In the genomic region with DNA sequence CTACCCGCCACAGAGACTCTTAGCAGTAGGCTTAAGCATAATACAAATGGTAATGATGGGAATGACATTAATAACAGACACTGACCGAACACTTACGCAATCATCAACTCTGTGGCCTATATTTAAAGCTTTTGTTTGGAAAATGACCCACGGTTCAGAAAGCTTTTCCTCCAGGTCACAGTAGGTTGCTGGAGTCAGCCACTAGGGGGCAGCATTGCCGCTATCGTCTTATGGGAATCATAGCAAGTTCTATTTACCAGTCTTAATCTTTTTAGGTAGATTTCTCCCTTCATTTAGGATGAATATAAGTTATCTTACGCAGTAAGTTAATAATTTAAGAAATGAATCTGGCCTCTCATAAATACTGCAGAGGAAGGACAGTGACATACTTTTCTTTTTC, we compare ENCODE assay signal across 8 mouse cellular contexts.
DNase-seq lines count a peak whose midpoint lies in the region; ATAC-seq and TF ChIP-seq lines count a peak whose summit lies in the region.

No protein-coding gene starts in this region.

- intact Hi-C loops in heart, postnatal 14 days (cut with DNase I) = no loop called here
- intact Hi-C loops in left cerebral cortex, postnatal 36 days (cut with DNase I) = loop anchor here (5.0 kb wide), 2 partner anchors 116 to 364 kb away; a partner anchor contains a TSS

- CTCF ChIA-PET in Patski (lab: Charles Lee) = interaction anchor here (0.5 to 2.5 kb wide), 17 partner anchors 11 to 366 kb away, joined by 3 to 14 read pairs (median 3); a partner anchor contains a TSS

- H3K27me3 ChIP-seq in hindbrain, embryonic 11.5 days (ENCODE audit: control insufficient read depth, insufficient read depth, low read length) = no peaks in the 10 kb centered on the region
- no peaks in the 10 kb centered on the region for H3K27me3 ChIP-seq in hindbrain, embryonic 12.5 days
- H3K27me3 ChIP-seq in Patski = no peaks in the 10 kb centered on the region

- H3K27ac ChIP-seq in hindbrain, embryonic 11.5 days (ENCODE audit: low read depth, low read length) = no peak overlapping the region
- no peak overlapping the region for H3K27ac ChIP-seq in hindbrain, embryonic 12.5 days

- no peaks in the 10 kb centered on the region for H3K4me1 ChIP-seq in hindbrain, embryonic 11.5 days (replicated peaks; ENCODE audit: control insufficient read depth, insufficient read depth, low read length)
- H3K4me1 ChIP-seq in hindbrain, embryonic 12.5 days = no peaks in the 10 kb centered on the region

- WGBS in hindbrain, embryonic 11.5 days = 19% methylated on average over 7 of the region's 7 CpGs
- 16% methylated on average over 7 of the region's 7 CpGs for WGBS in hindbrain, embryonic 12.5 days

- H3K4me3 ChIP-seq in hindbrain, embryonic 11.5 days (ENCODE audit: low read depth, low read length) = no peak overlapping the region
- no peak overlapping the region for H3K4me3 ChIP-seq in hindbrain, embryonic 12.5 days

- DNase-seq in hindbrain, embryonic 11.5 days (ENCODE audit: low spot score) = peak; percentile 88
- peak; percentile 20 for DNase-seq in Patski (ENCODE audit: low read depth, low spot score)
- peak; percentile 91 to 94 for DNase-seq in cerebellum, postnatal 10 days
- peak; percentile 74 to 83 for DNase-seq in heart, postnatal 14 days
- DNase-seq in left cerebral cortex, postnatal 36 days (ENCODE audit: low spot score in 2 of 2) = peak; percentile 24 to 25
- DNase-seq in retina, postnatal 1 day = peak; percentile 81
- peak; percentile 41 for DNase-seq in urinary bladder, adult 2 months (ENCODE audit: low spot score)

- ATAC-seq in hindbrain, embryonic 11.5 days (ENCODE audit: low FRiP score) = no peak
- no peak for ATAC-seq in hindbrain, embryonic 12.5 days (ENCODE audit: low FRiP score)
- no peak for ATAC-seq in Patski

- TF ChIP-seq CTCF in Patski (IDR thresholded peaks at IDR 0.05) = peak; percentile 92

- POLR2A ChIA-PET in Patski (lab: Charles Lee) = interaction anchor here (1.0 kb wide), 1 partner anchor 366 kb away, joined by 3 read pairs; a partner anchor contains a TSS

- in situ Hi-C loops in Patski (cut with MboI; ENCODE audit: low pct_unique_long_range_greater_than_20kb) = loop anchor here (5.0 to 10.0 kb wide), 3 partner anchors 119 to 364 kb away; a partner anchor contains a TSS

- no peaks in the 10 kb centered on the region for H3K36me3 ChIP-seq in hindbrain, embryonic 11.5 days (ENCODE audit: control insufficient read depth, insufficient read depth, low read length)
- no peaks in the 10 kb centered on the region for H3K36me3 ChIP-seq in hindbrain, embryonic 12.5 days

- no peaks in the 10 kb centered on the region for H3K9me3 ChIP-seq in hindbrain, embryonic 11.5 days (ENCODE audit: control insufficient read depth, low read length)
- H3K9me3 ChIP-seq in hindbrain, embryonic 12.5 days (replicated peaks) = no peaks in the 10 kb centered on the region

- no peak overlapping the region for H3K4me2 ChIP-seq in hindbrain, embryonic 11.5 days (replicated peaks; ENCODE audit: low read depth, low read length)
- H3K4me2 ChIP-seq in hindbrain, embryonic 12.5 days (replicated peaks) = no peak overlapping the region

- H3K9ac ChIP-seq in hindbrain, embryonic 11.5 days (ENCODE audit: low read depth, low read length) = no peak overlapping the region
- H3K9ac ChIP-seq in hindbrain, embryonic 12.5 days = no peak overlapping the region

Comparison
In these comparisons a context has a peak if more than half of its experiments do, and no peak if none do; other contexts are left out.
1. DNase-seq: peak in every context shown above with its lines; median percentile 92 in cerebellum, postnatal 10 days; 88 in hindbrain, embryonic 11.5 days; 81 in retina, postnatal 1 day; 78 in heart, postnatal 14 days; 41 in urinary bladder, adult 2 months; 24 in left cerebral cortex, postnatal 36 days; 20 in Patski.